Mouse (Mus musculus) right cerebral cortex, adult 18-20 months (tissue): ENCODE data around the gene Hpd.

ENCODE experiments used
- DNase-seq: peaks from one replicate; pipeline ENCODE4 v3.0.0; 2022; ENCODE audit warnings: mixed read lengths

Hpd gene

GRCm38 (mm10) chr5:123134186-123134874 lies 48.2 kb downstream of the Hpd start:
- DNase-seq = peak; percentile 61

GRCm38 (mm10) chr5:123133784-123134143 lies 48.8 kb downstream of the Hpd start:
- DNase-seq = peak; percentile 39

GRCm38 (mm10) chr5:123133083-123133783 lies 49.3 kb downstream of the Hpd start:
- peak; percentile 86 for DNase-seq

GRCm38 (mm10) chr5:123132308-123133071 lies 50.0 kb downstream of the Hpd start, which contains the start of gene Rhof:
Rhof (minus strand) TSS chr5:123132692.
- DNase-seq = peak; percentile 86

GRCm38 (mm10) chr5:123130814-123131148 lies 51.7 kb downstream of the Hpd start:
- no peak for DNase-seq

GRCm38 (mm10) chr5:123130030-123130813 lies 52.3 kb downstream of the Hpd start:
- no peak for DNase-seq

GRCm38 (mm10) chr5:123129170-123129757 lies 53.3 kb downstream of the Hpd start:
- no peak for DNase-seq

- DNase-seq = no peak
Measured at GRCm38 (mm10) chr5:123128426-123129169, 53.9 kb downstream of the Hpd start.

GRCm38 (mm10) chr5:123127031-123127430 lies 55.5 kb downstream of the Hpd start:
- no peak for DNase-seq

GRCm38 (mm10) chr5:123125638-123126406 lies 56.7 kb downstream of the Hpd start:
- no peak for DNase-seq

- DNase-seq = no peak
Measured at GRCm38 (mm10) chr5:123125105-123125504, 57.4 kb downstream of the Hpd start.

GRCm38 (mm10) chr5:123122181-123122580 lies 60.3 kb downstream of the Hpd start:
- no peak for DNase-seq
